Mouse (Mus musculus): Measurements from ENCODE around the gene Sae1.

The Sae1 gene

DNA sequence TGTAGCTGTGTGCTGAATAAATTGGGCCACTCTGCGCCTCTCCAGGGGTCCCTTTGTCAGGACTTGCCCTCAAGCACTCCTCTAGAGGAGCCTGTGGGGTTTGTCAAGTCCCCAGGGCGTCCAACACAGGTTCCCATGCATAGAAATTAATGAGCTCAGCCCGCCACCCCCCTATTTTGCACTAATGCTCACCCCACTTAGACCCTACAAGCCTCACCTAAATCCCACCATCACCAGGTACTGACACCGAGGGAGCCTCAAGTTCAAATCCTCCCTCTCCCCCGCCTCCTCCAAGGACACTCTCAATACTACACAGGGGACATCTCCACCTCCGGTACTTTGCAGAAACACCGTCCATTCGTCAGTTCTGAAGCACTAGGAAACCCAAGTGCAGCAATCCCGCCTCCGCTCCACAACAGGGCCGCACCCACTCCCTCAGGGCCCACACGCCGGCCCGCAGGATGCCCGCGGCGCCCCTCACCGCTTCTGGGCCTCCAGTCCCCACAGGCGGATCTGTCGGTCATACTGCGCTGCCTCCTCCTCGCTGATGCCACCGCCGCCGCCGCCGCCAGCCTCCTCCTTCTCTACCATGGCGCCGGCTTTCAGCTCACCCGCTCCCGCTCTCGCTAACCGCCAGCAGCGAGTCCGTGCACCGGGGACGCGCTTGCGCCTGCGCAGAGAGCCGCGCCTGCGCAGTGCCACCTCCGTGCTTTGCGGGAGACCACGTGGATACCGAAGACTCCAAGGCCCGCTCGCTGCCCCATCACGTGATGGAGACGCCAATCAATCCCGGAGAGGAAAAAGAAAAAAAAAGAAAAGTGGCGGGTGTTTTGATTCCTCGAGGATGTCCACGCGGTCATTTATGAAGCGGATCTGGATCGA lies at the start of gene Sae1:
Gene Sae1 (minus strand): TSS at position 647 of the 882 bp plus-strand sequence.
- DNase-seq (ENCODE audit: low read depth, low spot score): peak; percentile 97

DNA sequence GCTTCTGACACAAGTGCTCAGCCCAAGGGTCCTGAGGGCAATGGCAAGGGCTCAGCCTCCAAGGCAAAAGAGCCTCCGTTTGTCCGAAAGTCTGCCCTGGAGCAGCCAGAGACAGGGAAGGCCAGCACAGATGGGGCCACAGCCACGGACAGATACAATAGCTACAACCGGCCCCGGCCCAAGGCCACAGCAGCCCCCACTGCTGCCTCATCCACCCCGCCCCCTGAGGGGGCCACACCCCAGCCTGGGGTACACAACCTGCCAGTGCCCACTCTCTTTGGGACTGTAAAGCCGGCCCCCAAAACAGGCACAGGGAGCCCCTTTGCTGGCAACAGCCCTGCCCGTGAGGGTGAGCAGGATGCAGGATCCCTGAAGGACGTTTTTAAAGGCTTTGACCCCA lies 47.5 kb upstream of the Sae1 start:
- no peak for DNase-seq (ENCODE audit: low read depth, low spot score)

DNA sequence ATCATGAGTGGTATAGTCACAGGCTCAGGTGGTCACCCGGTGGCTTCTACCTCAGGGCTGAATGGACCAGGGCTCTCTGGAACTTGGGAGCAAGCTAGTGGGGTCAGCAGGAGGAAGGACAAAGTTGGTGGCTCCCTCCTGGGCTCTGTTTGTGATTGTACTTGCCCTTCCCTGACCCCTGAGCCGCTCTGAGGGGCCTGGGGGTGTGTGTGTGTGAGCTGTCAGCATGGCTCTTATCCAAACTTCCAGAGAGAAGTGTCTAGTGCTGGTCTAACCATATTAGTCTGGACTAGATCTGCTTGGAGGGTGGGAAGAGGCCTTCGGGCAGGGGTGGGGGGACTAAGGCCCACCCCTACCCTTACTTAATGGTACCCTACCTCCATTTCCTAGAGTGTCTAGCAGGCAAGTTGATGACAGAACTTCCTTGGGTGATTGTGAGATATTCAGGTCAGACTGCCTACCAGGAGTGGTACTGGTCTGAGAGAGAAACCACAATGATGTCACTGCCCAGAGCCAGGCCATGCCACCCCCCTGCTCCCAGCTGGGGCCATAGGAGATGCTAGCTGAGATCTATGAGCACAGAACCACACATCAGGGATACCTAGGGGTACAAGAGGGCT lies 45.9 kb upstream of the Sae1 start:
- DNase-seq (ENCODE audit: low read depth, low spot score): no peak

DNA sequence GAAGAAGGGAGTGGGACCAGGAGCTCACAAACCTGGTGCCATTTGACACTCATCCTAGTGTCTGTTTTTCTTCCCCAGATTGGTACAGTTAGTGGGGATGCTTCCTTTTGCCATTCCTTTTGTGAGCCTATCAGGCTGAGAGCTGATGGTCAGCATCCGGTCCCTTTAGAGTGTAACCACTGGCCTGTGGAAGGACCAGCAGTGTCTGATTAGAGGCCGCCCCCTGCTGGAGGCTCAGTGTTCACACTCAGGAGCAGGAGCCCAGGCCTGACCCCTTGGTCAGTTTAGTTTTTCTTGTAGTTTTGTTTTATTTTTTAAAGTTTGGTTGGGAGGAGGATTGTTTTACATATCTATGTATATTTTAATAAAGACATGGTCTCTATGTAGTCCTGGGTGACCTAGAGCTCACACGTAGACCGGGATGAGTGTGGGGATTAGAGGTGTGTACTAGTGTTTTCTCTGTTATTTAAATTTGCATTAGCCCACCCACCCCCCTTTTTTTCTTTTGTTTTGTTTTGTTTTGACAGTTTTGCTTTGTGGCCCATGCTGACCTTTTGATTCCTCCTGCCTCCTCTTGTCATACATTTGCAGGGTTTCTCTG lies 38.6 kb upstream of the Sae1 start:
- peak; percentile 77 for DNase-seq (ENCODE audit: low read depth, low spot score)

DNA sequence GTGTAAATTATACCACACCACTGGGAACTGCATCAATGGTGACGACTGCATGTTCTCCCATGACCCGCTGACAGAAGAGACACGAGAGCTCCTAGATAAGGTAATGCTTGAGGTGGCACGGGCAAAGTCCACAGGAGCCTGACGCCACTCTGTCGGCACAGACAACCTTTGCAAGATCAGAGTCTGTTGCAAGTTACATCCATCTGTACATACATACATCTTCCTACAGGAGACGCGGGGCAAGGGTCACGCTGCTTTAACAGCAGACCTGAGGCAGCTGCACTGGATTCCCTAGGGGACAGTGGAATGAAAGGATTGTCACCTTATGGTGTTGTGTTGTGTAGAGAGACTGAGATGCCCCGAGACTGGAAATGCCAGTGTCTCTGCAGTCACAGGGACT lies 38.1 kb upstream of the Sae1 start:
- DNase-seq (ENCODE audit: low read depth, low spot score): no peak

DNA sequence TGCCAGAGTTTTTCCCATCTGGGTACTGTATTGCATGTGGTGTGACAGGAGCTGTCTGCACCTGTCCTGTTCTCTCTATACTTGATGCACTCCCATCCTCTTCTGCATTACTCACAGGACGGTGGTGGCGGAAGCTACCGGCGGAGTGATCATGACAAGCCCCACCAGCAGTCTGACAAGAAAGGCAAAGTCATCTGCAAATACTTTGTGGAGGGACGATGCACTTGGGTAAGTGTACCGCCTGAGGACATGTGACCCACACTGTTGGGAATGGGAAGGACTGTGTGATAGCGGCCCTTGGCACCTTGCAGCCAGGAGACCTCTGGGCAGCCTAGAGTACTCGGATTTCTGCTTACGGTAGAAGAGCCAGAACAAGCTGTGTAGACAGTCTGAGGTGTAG lies 36.1 kb upstream of the Sae1 start:
- no peak for DNase-seq (ENCODE audit: low read depth, low spot score)

DNA sequence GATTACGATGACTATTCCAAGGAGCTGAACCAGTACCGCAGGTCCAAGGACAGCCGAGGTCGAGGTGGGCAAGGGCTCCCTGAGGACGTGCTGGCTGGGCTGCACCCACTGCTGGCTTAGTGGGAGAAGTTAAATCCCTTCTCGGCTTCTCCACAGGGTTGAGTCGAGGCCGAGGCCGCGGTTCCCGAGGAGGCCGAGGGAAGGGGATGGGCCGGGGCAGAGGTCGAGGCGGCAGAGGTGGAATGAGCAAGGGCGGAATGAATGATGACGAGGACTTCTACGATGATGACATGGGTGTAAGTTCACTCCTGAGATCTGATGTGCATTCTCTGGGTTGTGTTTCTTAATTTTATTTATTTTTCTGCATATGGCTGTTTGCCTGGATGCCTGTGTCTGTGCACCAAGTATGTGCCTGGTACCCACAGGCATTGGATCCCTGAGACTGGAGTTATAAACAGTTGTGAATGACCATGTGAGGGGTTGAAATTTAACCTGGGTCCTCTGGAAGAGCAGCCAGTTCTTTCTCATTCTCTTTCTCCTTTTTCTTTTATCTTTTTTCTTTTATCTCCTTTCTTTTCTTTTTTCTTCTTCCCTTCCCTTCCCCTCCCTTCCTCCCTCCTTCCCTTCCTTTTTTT lies 34.7 kb upstream of the Sae1 start:
- DNase-seq (ENCODE audit: low read depth, low spot score): no peak

DNA sequence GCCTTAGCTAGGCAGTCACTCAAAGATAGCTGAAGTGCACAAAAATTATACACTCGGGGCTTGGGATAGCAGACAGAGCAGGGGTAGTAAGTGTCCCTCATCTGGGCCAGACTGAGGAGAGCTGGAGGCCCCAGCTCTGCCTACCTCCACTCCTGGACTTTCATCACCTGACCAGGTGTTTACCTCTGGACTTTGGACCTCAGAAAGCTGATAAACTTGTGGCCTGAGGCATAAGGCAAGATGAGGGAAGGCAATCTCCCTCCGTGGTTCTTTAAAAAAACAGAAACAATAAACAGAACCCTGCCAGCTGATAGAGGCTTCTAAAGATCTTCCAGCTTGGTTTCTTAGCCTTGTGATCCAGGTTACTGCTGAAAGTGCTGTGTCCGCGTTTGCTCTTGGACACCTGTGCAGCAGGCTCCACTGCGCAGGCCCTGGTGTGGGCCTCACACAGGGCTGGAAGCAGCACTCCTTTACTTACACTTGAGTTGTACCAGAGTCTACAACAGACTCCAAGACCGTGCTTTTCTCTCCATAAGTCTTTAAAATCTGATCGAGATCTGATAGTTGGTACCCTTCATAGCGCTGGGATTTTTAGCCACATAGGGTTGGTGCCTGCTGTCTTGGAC lies 33.0 kb upstream of the Sae1 start:
- no peak for DNase-seq (ENCODE audit: low read depth, low spot score)

DNA sequence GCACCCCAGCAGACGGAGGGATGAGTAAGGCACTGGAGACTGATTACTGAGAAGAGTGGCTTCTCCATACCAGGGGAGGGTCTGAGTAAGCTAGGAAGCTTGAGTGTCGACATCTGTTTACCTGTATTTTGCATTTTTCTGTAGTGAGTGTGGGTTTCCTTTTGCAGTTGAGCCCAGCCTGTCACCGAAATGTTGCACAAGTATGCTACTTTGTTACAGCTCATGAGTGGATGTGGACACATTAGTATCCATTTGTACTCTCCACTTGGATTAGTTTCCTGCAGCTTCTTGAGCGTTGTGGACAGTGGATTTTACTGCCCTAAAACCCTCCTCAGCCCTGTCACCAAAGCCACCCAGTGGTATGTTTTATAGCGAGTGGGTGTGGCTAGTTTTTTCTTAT lies 31.1 kb upstream of the Sae1 start:
- no peak for DNase-seq (ENCODE audit: low read depth, low spot score)

DNA sequence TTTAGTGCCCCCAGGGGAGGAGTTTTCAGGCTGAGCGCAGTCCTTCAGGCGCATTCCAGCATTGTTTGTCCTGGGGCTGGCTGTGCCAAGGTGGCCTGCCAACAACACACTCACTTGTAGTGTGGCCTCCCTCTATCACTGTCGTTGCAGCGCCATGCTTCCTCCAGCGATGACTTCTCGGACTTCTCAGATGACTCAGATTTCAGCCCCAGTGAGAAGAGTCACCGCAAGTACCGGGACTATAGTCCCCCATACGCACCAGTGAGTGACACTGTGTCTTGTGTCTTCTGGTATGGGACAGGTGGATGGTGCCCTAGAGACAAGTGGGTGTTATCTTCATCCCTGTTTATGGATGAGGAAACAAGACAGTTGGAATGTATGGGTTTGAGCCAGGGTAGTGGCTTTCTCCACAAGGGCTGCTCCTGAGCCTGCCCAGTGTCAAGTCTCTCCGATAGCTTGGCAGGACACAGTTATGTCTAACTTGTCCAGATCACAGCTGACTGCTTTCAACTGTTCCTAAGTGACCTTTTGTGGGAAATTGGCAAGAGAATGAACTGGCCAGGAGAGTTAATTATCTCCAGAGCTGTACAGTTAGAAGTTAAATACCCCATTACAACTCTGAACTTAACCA lies 29.6 kb upstream of the Sae1 start:
- no peak for DNase-seq (ENCODE audit: low read depth, low spot score)

DNA sequence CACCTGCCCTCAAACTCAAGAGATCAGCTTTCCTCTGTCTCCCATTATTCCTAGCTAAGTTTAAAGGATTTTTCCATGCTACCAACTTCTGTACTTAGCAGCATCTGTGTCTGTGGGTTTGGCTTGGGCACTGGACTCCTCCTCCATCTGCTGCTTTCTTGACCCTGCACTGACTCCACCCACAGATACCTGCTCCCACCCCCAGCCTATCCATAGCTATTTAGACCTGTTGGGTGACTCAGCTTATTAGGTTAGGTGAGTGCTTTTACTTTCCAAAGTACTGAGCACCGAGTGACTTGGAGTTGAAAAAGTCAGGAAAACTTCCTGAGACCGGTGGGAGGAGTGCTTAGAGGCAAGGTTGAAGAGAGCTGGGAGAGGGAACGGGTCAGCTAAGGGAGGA lies 27.8 kb upstream of the Sae1 start:
- DNase-seq (ENCODE audit: low read depth, low spot score): no peak

DNA sequence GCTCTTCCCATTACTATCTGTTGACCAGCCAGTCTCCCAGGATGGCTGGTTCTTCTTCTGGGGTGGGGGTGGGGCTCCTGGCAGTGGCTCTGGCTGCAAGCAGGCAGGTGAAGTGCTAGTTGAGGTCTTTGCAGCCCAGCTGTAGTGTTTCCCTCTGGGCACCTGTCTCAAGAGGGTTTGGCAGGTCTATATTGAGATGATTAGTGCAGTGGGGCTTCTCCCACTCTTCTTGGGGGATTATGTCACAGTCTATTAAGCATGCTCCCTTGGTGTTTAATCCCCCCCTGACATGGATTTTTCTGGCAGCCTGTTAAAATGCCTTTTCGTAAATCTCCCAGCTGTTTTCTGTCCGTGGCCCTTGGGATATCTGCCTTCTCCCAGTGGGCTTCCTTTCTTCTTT lies 25.3 kb upstream of the Sae1 start:
- no peak for DNase-seq (ENCODE audit: low read depth, low spot score)

DNA sequence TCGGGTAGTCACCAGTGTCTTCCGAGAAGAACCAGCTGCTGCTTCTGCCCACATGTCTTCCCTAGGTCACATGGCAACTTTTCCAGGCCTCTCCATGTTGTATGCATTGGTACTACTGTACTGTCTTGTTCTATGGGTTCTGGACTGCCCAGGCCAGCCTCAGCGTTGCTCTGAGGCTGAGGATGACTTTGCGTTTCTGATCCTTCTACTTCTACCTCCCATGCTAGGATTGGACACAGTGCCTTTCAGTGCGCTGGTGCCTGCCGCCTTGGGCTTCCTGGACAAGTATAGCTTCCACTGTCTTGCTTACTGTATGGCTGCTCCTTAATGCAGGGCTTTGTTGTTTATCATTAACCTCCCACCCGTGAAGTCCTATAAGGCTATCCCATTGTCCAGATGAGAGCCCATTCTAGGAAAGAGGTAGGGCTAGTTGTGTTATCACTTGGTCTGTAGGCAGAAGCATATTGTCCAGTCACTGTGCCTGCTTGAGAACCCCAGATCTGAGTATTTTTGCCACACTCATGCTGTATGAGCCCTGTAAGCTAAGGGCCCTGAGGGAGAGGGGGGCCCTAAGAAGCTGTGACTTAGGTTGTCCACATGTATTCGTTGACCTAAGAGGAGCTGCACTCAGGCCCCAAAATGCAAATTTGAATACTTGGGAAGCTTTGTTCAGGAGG lies 24.8 kb upstream of the Sae1 start:
- DNase-seq (ENCODE audit: low read depth, low spot score): no peak

DNA sequence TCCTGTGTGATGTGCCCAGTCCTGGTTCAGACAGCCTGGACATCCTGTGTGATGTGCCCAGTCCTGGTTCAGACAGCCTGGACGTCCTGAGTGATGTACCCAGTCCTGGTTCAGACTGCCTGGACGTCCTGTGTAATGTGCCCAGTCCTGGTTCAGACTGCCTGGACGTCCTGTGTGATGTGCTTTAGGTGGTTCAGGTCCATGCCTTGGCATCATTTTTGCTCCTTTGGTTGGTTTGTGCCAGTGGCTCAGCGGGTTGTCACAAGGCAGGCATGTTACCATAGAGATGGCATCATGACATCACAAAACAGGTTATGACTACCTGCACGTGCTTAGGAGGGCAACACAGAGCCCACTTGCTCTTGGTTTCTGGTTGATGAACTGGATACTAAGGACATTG lies 23.5 kb upstream of the Sae1 start:
- no peak for DNase-seq (ENCODE audit: low read depth, low spot score)

DNA sequence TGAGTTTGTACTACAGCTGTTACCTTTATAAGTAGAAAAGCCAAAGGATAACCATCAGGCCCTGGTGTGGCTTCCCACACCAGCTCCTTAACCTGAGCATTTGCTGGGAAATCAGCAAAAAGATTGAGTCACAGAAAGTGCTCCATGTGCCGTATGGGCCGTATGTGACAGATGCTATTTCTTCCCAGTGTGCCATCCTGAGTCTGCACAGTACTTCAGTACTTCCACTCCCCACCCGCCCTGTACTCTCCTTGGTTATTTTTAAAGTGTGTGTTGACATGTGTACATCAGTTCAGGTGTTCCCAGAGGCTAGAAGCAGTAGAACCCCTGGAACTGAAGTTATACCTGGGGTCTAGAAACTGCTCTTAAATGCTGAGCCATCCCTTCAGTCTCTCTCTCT lies 19.4 kb upstream of the Sae1 start:
- no peak for DNase-seq (ENCODE audit: low read depth, low spot score)

DNA sequence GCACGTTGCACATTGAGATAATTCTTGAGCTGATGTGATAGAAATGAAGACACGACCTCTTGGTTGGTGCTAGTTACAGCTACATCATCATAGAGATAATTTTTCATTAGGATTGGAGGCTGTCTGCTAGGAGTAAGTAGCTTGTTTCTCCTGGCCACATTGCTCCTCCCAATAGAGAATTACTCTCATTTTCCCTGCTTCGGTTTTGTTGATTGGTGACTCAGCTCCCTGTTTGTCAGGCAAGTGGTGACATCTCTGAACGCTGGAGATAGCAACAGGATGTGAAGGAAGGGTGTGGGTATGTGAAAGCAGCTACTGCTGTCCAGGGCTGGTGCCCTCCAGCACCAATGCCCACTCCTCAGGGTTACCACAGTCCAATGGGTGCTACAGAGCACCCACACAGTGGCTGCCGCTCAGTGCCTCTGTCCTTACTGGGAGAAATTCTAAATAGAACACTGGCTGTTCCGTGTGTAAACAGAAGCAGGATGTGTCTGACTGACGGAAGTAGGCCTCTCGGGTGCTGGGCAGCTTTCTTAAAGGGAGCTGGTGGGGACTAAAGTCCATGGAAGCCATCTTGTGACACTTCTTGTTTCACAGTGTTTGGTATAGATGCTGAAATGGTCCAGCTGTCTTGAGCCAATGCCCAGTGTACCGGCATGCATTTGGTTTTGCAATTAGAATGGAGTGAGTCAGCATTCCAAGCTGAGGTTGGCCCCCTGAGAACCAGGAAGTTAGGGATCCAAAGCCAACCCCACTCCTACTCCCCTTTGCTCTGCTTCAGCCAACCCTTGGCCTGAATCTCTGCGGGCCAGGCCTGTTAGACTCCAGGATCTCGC lies 18.1 kb upstream of the Sae1 start:
- DNase-seq (ENCODE audit: low read depth, low spot score): peak; percentile 75

DNA sequence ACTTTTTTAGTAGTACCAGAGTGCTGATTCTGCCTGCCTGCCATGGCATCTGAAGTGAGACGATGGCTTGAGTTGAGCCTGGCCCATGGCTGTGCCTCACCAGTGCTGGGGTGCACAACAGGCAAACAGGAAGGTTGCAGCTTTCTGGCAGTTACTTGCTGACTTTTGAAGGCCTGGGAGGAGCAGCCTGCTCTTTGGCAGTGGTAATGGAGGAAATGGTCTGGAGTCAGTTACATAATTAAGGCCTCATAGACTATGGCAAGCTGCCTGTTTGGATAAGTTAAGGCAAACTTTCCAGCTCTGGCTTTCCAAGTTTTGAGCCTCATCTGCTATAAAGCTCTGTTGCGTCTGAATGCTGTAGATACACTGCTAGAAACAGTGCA lies 17.5 kb upstream of the Sae1 start:
- peak; percentile 56 for DNase-seq (ENCODE audit: low read depth, low spot score)

DNA sequence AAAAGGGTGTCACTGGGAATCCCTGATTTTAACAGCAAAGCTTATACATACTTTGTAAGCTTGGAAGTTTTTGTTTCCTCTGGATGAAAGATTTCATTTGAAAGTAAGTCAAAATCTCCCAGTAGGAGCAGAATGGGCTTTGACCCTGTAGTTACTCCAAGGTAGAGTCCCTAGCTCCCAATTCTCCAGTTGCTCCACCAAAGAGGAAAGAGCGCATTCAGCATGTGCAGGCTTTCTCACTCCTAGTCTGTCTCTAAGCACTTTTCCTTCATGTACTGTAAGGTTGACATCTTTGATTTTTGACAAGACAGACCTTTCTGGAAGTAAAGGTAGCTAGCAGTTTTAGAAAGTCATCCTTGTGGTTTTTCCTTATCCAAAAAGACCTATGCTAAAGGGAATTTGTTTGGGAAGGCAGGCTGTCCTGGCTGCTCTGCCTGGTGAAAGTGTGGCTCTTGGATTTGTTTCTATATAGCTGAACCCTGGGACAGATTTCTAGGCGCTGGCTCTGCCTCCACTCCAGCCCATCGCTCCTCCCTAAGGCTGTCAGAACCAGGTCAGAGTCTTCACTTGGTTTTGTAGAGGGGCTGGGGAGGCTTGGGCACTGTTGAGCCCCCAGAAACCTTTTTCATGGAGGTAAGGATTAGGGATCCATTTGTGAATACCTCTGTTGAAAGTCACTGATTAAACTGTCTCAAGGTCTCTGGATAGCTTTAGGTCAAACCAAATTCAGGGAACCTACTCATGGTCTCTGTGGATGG lies 16.9 kb upstream of the Sae1 start:
- no peak for DNase-seq (ENCODE audit: low read depth, low spot score)

All from CD4-positive, CD25-positive, alpha-beta regulatory T cell, adult 2 months (primary cell).